Mouse (Mus musculus): Measurements from ENCODE around the gene Zfp12.

DNA sequence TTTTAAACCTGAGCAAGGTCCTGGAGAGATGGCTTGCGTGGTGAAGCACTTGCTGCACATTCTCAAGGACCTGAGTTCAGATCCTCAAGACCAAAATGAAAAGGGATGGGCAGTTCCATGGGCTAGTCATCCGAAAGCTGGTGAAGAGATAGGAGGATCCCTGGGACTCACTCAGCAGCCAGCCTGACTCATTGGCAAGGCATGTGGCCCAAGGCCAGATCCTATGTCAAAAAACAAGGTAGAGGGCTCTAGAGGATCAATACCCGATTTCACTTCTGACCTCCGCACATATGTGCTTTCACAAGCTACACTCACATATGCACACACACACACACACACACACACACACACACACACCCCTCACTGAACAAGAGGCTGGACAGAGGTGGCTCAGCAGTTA is 38.5 kb upstream of the Zfp12 start:
- TF ChIP-seq CTCF (IDR thresholded peaks at IDR 0.05; ENCODE audit: extremely low read depth, insufficient read depth, insufficient read length, insufficient replicate concordance) = no peak
- TF ChIP-seq POLR2A (IDR thresholded peaks at IDR 0.05; ENCODE audit: low read depth, low read length) = no peak

Data from spleen, adult 2 months (tissue).